Mouse (Mus musculus): ENCODE measurements around the gene Cct3.

DNA sequence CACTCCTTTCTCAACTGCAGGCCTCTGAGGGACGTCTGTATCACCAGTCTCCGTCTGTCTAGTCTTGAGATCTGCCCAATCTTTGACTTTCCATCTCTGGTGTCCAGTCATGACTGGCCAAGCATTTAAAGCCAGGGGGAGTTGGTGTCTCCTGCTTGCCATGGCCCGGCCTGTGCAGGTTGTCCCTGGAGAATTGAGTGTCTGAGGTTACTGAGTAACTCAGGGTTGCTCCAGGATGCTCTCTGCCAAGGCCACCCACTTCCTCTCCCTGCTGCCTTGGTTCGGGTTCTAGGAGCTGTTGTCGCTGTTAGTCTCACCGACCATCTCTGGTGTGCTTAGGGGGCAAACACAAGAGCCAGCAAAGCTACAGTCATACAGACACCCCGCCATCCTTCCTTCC is 40.5 kb upstream of the Cct3 start:
- no peak for TF ChIP-seq CTCF (IDR thresholded peaks at IDR 0.05; ENCODE audit: borderline replicate concordance, extremely low read depth, insufficient read depth, insufficient read length)
- TF ChIP-seq POLR2A (IDR thresholded peaks at IDR 0.05; ENCODE audit: borderline replicate concordance, extremely low read depth, insufficient read depth, insufficient read length, poor library complexity, severe bottlenecking), result no peak
